Mouse (Mus musculus) liver, embryonic 14.5 days (tissue): ENCODE measurements around the gene Ptprt.

Experiments
- CTCF ChIP-seq: IDR thresholded peaks from 2 replicates; pipeline ENCODE4 v1.5.1; 2016; ENCODE audit warnings: antibody characterized with exemption, low read depth, control low read depth
- EP300 ChIP-seq: IDR thresholded peaks from 2 replicates; pipeline ENCODE4 v1.6.1; 2016; ENCODE audit warnings: antibody characterized with exemption, low read depth

GRCm38 (mm10) chr2:162515993-162516392 is 145.0 kb downstream of the Ptprt start:
- TF ChIP-seq CTCF = no peak
- no peak for TF ChIP-seq EP300
